Mouse (Mus musculus): ENCODE measurements at regions not wholly inside any gene's neighbourhood (a gene's known extent, or its start where the extent isn't known, plus 50 kb on each side); places are given as distances from the start of the nearest gene placed in this dataset.
"Not testable (repeated sequence)": the region's sequence is repeated elsewhere in the genome, so short reads cannot be mapped to it uniquely, and the experiment has no call there.

DNA sequence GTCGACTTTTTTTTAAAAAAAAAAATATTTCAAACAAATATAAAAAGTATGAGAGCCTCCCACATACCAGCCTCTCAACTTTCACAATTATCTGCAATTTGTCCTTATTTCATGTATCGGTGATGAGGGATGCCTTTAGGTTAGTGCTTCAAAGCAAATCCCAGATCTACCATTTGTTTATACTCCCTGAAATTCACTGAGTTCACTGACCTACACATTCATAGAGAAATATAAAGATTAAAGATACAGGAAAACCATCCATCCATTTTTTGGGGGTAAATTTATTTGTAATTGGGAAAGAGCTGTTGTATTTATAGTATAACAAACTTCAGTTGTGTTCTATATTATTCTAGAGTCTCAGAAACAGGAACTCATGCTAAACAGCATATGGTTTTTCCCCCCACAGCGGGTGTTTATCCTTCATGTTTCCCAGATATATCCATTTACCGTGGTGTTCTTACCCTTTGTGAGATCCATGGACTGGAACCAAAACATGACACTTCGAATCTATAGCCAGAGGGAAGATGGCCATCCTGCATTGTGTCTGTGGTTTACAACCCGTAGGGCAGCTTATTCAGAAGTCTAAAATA is 120.1 kb upstream of the Cpsf6 start:
- no peak for DNase-seq (ENCODE audit: low spot score in 2 of 2)

- DNase-seq (ENCODE audit: low spot score in 2 of 2) = no peak
These were observed 119.5 kb upstream of the Cpsf6 start for GRCm38 (mm10) chr10:117499177-117499863.

- DNase-seq (ENCODE audit: low spot score in 2 of 2) = no peak
These were observed 118.7 kb upstream of the Cpsf6 start for GRCm38 (mm10) chr10:117498497-117498896.

- no peak for DNase-seq (ENCODE audit: low spot score in 2 of 2)
These were observed 117.9 kb upstream of the Cpsf6 start for GRCm38 (mm10) chr10:117497565-117498256.

DNA sequence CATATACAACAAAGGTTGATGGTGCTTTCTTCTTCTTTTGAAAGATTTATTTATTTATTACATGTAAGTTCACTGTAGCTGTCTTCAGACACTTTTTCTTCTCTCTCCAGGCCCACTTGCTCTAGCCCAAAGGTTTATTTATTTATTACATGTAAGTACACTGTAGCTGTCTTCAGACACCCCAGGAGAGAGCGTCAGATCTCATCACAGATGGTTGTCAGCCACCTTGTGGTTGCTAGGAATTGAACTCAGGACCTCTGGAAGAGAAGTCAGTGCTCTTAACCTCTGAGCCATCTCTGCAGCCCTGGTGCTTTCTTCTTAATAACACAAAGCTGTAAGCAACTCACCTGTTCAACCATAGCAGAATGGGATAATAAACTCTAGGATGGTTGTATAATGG is 117.3 kb upstream of the Cpsf6 start:
- DNase-seq (ENCODE audit: low spot score in 2 of 2) = not testable (repeated sequence)

GRCm38 (mm10) chr10:117496064-117497011 is 116.5 kb upstream of the Cpsf6 start:
- peak in 1 of 2 experiments; percentile 6 for DNase-seq (ENCODE audit: low spot score in 2 of 2)

GRCm38 (mm10) chr10:117494171-117494701 is 114.4 kb upstream of the Cpsf6 start:
- DNase-seq (ENCODE audit: low spot score in 2 of 2) = no peak

GRCm38 (mm10) chr10:117493824-117494121 is 114.0 kb upstream of the Cpsf6 start:
- no peak for DNase-seq (ENCODE audit: low spot score in 2 of 2)

DNA sequence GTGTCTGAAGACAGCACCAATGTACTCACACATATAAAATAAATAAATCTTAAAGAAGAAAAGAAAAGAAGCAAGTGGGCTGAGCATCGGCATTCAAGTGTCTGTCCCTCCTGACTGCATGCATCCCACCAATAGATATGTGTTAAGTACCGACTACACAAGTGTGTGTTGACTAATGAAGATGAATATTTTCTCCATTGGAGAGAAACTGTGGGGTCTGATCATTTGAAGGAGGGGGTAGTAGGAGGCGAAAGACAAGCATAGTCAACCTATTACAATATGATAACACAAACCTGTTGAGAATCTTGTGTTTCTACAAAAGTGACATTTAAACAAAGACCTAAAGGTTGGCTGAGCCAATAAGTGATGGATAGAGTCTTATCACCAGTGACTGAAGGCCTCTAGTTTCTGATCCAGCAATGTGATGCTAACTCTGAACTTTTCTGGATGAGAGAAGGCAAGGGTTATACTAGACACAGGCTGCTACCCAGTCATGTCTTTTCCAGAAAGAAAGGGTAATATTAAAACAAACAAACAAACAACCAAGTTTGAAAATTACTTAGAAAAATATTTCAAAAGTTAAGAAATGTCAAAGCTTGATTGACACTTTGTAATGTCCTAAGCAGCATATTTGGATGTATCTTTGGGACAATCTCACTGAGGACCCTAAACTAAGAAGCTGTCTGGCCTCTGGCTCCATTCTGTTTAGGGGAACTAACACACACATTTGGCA is 113.4 kb upstream of the Cpsf6 start:
- DNase-seq (ENCODE audit: low spot score in 2 of 2) = no peak

DNA sequence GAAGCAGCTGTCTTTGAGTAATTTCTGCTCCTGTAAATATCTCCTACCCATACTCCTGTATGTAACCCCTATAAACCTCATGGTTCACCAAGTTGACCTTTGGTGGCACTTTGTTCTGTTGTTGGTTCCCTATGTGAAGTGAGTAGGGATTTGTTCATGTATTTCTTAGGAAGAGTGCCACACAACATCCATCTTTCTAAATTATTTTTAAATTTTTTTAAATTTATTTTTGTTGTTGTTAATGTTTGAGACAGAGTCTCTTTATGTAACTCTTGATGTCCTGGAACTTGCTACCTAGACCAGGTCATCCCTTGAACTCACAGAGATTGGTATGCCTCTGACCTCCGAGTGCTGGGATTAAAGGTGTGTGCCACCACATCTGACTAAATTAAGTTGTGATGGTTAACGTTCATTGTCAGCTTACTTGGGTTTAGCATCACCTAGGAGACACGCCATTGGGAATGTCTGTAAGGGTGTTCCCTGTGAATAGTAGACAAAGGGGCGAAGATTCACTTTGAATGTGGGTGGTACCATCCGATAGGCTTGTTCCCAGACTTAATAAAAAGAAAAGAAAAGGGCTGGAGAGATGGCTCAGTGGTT is 112.7 kb upstream of the Cpsf6 start:
- no peak for DNase-seq (ENCODE audit: low spot score in 2 of 2)

DNA sequence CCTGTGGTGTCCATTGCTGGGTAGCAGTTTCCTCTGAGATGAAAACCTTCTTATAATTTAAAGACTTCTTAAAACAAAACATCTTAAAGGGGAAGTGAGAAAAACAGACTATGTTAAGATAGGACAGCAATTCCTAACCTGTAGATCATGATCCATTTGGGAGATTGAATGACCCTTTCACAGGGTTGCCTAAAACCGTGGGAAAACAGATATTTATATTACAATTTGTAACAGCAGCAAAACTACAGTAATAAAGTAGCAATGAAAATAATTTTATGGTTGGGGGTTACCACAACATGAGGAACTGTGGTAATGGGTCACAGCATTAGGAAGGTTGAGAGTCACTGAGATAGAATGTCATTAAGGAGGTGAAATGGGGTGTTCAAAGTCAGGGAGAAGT is 111.9 kb upstream of the Cpsf6 start:
- DNase-seq (ENCODE audit: low spot score in 2 of 2) = no peak

DNA sequence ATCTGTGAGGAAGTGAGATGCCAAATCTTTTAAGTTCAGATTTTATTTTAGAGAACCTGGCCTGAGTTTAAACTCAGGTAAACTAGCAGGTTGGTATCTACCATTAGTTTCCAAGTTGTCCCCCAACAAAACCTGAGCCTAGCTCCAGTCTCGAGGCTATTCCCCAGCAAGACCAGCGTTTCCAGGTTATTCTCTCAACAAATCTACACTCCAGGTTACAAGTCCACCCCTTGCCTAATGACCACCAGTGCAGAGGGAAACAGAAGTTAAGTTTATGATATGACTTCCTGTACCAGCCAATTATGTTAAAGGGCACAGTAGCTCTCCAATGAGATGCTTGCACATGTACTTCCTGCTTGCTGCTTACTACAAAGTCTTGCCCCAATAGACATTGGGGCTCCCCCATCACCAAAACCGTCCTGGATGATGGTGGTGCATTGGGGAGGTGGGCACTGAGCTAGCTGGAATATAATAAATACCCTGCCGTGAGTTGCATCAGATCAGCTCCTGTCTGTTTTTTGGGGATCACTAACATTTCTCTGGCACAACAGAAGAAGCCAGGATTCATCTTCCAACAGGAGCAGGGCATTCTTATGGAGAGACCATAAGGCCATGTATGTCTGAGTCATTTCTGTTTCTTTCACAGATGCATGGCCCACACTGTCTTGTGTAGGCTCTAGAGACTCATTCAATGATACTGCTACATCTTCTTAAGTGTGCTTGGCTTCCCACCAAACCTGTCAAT is 111.2 kb upstream of the Cpsf6 start:
- DNase-seq (ENCODE audit: low spot score in 2 of 2) = no peak

GRCm38 (mm10) chr10:117483091-117483600 is 103.3 kb upstream of the Cpsf6 start:
- DNase-seq (ENCODE audit: low spot score in 2 of 2) = no peak

DNA sequence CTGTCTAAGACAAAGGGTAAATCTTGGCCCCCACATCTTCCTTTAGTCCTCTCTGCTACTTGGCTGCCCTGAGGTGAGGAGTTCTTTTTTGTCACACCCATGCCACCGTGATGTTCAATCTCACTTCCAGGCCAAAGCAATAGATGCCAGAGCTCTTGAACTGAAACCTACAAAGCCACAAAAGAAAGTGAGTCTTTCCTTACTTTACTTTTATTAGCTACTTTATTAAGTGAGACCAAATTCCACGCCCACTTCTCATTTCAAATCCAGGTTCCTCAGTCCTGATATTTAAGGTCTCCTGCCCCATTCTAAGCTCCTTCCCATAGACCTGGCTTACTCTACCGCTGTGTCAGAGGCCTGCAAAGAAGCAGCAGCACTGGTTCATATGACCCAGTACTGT is 102.5 kb upstream of the Cpsf6 start:
- DNase-seq (ENCODE audit: low spot score in 2 of 2) = no peak

GRCm38 (mm10) chr10:117481341-117481990 is 101.7 kb upstream of the Cpsf6 start:
- DNase-seq (ENCODE audit: low spot score in 2 of 2) = no peak

DNA sequence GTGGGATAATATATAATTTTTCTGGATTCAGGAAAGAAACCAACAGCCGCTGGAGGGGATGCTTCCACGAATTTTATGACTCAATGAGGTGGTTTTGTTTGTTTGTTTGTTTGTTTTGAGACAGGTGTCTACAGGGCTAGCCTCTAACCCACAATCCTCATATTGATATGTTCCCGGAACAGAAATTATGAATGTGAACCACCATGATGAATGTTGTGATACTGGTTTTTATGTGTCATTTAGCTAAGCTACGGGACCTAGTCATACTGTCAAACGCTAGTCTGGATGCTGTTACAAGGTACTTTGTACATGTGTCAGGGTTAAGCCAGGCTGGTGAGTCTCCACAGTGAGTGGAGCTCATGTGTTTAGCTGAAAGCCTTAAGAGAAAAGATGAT is 100.6 kb upstream of the Cpsf6 start:
- DNase-seq (ENCODE audit: low spot score in 2 of 2) = no peak

DNA sequence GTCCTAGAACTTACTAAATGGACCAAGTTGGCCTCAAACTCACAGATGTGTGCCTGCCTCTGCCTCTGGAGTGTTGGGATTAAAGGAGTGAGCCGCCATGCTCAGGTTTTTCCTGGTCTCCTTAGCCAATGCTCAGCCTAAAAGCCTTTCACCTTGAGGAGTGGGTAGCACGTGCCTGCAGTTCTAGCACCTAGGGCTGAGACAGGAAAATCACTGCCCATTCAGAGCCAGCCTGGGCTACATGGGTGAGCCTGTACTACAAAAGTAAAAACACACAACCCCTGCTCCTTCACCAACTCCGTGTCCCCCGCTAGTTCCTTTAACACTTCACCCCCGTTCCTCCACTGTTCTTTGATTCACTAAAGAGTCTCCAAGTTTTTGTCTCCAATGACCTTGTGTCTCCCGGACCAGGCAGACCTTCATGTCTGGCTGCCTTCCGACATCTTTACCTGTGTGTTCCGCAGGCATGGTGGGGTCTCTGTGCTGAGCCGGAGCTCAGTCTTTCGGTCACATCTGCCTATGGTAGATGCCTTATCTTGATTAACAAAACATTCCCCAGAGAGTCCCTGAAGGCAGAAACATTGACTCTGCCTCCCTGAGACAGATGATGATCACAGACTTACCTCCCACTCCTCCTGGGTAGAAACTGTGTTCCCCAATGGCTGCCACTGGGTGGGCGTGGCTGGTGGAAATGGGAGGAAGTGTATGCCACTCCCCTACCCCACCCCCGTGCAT is 100.1 kb upstream of the Cpsf6 start:
- no peak for DNase-seq (ENCODE audit: low spot score in 2 of 2)

- no peak for DNase-seq (ENCODE audit: low spot score in 2 of 2)
These were observed 99.1 kb upstream of the Cpsf6 start for GRCm38 (mm10) chr10:117478931-117479280.

All from right cerebral cortex, postnatal 36 days (tissue).